Mouse (Mus musculus): Measurements from ENCODE around the gene Tmem233. TPM values are rescaled to one million over a fixed set of nuclear protein-coding genes. Genes with fewer than 3 reads are reported as not detected.

Tmem233 gene
- polyA plus RNA-seq, 1 experiment: not detected

- TF ChIP-seq EP300 (IDR thresholded peaks at IDR 0.05; ENCODE audit: insufficient read depth, low read depth, low read length) (no peak), CTCF (IDR thresholded peaks at IDR 0.05; ENCODE audit: low read depth, low read length) (no peak), POLR2A (IDR thresholded peaks at IDR 0.05; ENCODE audit: insufficient read depth, low read length) (no peak)
- H3K36me3 ChIP-seq (ENCODE audit: control insufficient read depth, insufficient read depth, low read length, poor library complexity, severe bottlenecking): no peaks in the 10 kb centered on the region
- H3K4me3 ChIP-seq (ENCODE audit: low read depth, low read length): no peak overlapping the region
- H3K27me3 ChIP-seq (ENCODE audit: control insufficient read depth, insufficient read depth, low read length, poor library complexity, severe bottlenecking): no peaks in the 10 kb centered on the region
- H3K4me1 ChIP-seq (ENCODE audit: control insufficient read depth, insufficient read depth, low read length): peaks cover 6% of the 10 kb centered on the region
- H3K27ac ChIP-seq (ENCODE audit: insufficient read depth, low read length): no peak overlapping the region
- H3K9me3 ChIP-seq (replicated peaks; ENCODE audit: control insufficient read depth, insufficient read depth, low read length, poor library complexity, severe bottlenecking): no peaks in the 10 kb centered on the region
- 0 out of 2 replicates have a peak overlapping the region, but pooled peaks have one; percentile 22 for H3K9ac ChIP-seq (ENCODE audit: low read depth, poor library complexity, severe bottlenecking)
Observed at GRCm38 (mm10) chr5:116039706-116040105, 43.3 kb downstream of the Tmem233 start.

GRCm38 (mm10) chr5:116037731-116038130 is 45.3 kb downstream of the Tmem233 start:
- Histone ChIP-seq H3K4me3 (ENCODE audit: low read depth, low read length) (peak overlapping the region; percentile 62), H3K27me3 (ENCODE audit: control insufficient read depth, insufficient read depth, low read length, poor library complexity, severe bottlenecking) (no peaks in the 10 kb centered on the region), H3K4me1 (ENCODE audit: control insufficient read depth, insufficient read depth, low read length) (peaks cover 6% of the 10 kb centered on the region), H3K36me3 (ENCODE audit: control insufficient read depth, insufficient read depth, low read length, poor library complexity, severe bottlenecking) (no peaks in the 10 kb centered on the region), H3K9ac (ENCODE audit: low read depth, poor library complexity, severe bottlenecking) (peak overlapping the region; percentile 4; the same call in 1 of the 2 replicates), H3K9me3 (replicated peaks; ENCODE audit: control insufficient read depth, insufficient read depth, low read length, poor library complexity, severe bottlenecking) (no peaks in the 10 kb centered on the region), H3K27ac (ENCODE audit: insufficient read depth, low read length) (no peak overlapping the region)
- TF ChIP-seq CTCF (IDR thresholded peaks at IDR 0.05; ENCODE audit: low read depth, low read length) (no peak), EP300 (IDR thresholded peaks at IDR 0.05; ENCODE audit: insufficient read depth, low read depth, low read length) (no peak), POLR2A (IDR thresholded peaks at IDR 0.05; ENCODE audit: insufficient read depth, low read length) (no peak)

DNA sequence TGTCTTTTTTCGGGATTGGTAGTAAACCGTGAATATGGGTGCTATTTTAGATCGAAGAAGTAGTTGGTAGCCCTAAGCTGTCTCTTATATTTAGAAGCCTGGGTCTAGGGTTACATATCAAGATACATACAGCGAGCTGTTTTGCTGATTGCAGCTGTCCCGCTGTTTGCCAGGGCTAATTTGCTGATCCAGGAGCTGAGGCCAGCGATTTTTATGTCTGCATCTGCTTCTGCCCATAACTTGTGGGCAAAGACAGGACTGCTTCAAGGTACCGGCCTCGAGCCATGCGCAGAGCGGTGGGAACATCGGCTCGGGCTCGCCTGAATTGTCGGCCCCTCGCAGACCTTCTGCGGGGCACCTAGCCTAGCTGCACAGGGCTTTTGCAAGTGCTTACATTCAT is 46.6 kb downstream of the Tmem233 start:
- Histone ChIP-seq H3K4me3 (ENCODE audit: low read depth, low read length) (no peak overlapping the region; the same call in 1 of the 2 replicates), H3K9ac (ENCODE audit: low read depth, poor library complexity, severe bottlenecking) (0 out of 2 replicates have a peak overlapping the region, but pooled peaks have one; percentile 21), H3K27ac (ENCODE audit: insufficient read depth, low read length) (no peak overlapping the region), H3K36me3 (ENCODE audit: control insufficient read depth, insufficient read depth, low read length, poor library complexity, severe bottlenecking) (no peaks in the 10 kb centered on the region), H3K27me3 (ENCODE audit: control insufficient read depth, insufficient read depth, low read length, poor library complexity, severe bottlenecking) (no peaks in the 10 kb centered on the region), H3K4me1 (ENCODE audit: control insufficient read depth, insufficient read depth, low read length) (peaks cover 6% of the 10 kb centered on the region), H3K9me3 (replicated peaks; ENCODE audit: control insufficient read depth, insufficient read depth, low read length, poor library complexity, severe bottlenecking) (no peaks in the 10 kb centered on the region)
- TF ChIP-seq EP300 (IDR thresholded peaks at IDR 0.05; ENCODE audit: insufficient read depth, low read depth, low read length) (no peak), CTCF (IDR thresholded peaks at IDR 0.05; ENCODE audit: low read depth, low read length) (no peak), POLR2A (IDR thresholded peaks at IDR 0.05; ENCODE audit: insufficient read depth, low read length) (no peak)

- H3K4me3 ChIP-seq (ENCODE audit: low read depth, low read length): no peak overlapping the region
Observed at GRCm38 (mm10) chr5:116031190-116031577, 51.9 kb downstream of the Tmem233 start.

DNA sequence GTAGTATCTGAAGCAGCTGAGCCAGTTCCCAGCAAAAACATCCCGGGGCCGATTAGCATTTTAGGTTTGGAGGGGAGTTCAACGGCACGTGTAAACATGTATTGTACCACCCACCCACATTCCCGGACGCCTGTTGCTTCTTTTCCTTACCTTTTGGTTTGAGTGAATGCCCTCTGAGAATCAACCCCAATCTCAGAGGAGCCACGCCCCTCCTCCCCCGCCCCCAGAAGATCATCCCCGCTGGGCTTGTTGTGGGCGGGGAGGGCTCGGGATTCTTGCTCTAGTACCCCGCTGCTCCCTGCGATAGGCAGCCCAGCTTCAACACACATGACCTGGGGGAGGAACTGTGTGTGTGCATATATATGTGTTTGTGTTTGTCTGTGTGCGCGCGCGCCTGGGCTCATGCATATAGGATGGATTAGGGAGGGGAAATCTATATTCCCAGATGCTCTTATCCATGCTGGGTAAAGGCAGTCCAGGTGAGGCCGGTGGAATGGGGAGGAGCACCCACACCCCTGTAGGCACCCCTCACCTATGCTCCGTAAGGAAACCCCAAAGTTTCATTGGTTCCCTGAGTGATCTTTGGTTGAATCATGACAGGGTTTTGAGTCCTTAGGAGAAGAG is 52.4 kb downstream of the Tmem233 start:
- Histone ChIP-seq H3K27me3 (ENCODE audit: control insufficient read depth, insufficient read depth, low read length, poor library complexity, severe bottlenecking) (no peaks in the 10 kb centered on the region), H3K36me3 (ENCODE audit: control insufficient read depth, insufficient read depth, low read length, poor library complexity, severe bottlenecking) (no peaks in the 10 kb centered on the region), H3K4me3 (ENCODE audit: low read depth, low read length) (peak overlapping the region; percentile 35), H3K4me1 (ENCODE audit: control insufficient read depth, insufficient read depth, low read length) (peaks cover 11% of the 10 kb centered on the region), H3K27ac (ENCODE audit: insufficient read depth, low read length) (peak overlapping the region; percentile 73), H3K9ac (ENCODE audit: low read depth, poor library complexity, severe bottlenecking) (no peak overlapping the region), H3K9me3 (replicated peaks; ENCODE audit: control insufficient read depth, insufficient read depth, low read length, poor library complexity, severe bottlenecking) (no peaks in the 10 kb centered on the region)
- TF ChIP-seq EP300 (IDR thresholded peaks at IDR 0.05; ENCODE audit: insufficient read depth, low read depth, low read length): peak; percentile 63; the same call in 1 of the 2 replicates
- no peak for TF ChIP-seq POLR2A (IDR thresholded peaks at IDR 0.05; ENCODE audit: insufficient read depth, low read length)

More at GRCm38 (mm10) chr5:116031190-116031577, 51.9 kb downstream of the Tmem233 start:
- no peaks in the 10 kb centered on the region for H3K36me3 ChIP-seq (ENCODE audit: control insufficient read depth, insufficient read depth, low read length, poor library complexity, severe bottlenecking)
- peaks cover 11% of the 10 kb centered on the region for H3K4me1 ChIP-seq (ENCODE audit: control insufficient read depth, insufficient read depth, low read length)
- H3K9me3 ChIP-seq (replicated peaks; ENCODE audit: control insufficient read depth, insufficient read depth, low read length, poor library complexity, severe bottlenecking): no peaks in the 10 kb centered on the region
- TF ChIP-seq EP300 (IDR thresholded peaks at IDR 0.05; ENCODE audit: insufficient read depth, low read depth, low read length) (no peak), CTCF (IDR thresholded peaks at IDR 0.05; ENCODE audit: low read depth, low read length) (peak; percentile 78), POLR2A (IDR thresholded peaks at IDR 0.05; ENCODE audit: insufficient read depth, low read length) (no peak)
- H3K27ac ChIP-seq (ENCODE audit: insufficient read depth, low read length): no peak overlapping the region
- no peaks in the 10 kb centered on the region for H3K27me3 ChIP-seq (ENCODE audit: control insufficient read depth, insufficient read depth, low read length, poor library complexity, severe bottlenecking)
- H3K9ac ChIP-seq (ENCODE audit: low read depth, poor library complexity, severe bottlenecking): no peak overlapping the region

GRCm38 (mm10) chr5:116029071-116029470 is 54.0 kb downstream of the Tmem233 start:
- peaks cover 11% of the 10 kb centered on the region for H3K4me1 ChIP-seq (ENCODE audit: control insufficient read depth, insufficient read depth, low read length)
- no peaks in the 10 kb centered on the region for H3K9me3 ChIP-seq (replicated peaks; ENCODE audit: control insufficient read depth, insufficient read depth, low read length, poor library complexity, severe bottlenecking)
- H3K27me3 ChIP-seq (ENCODE audit: control insufficient read depth, insufficient read depth, low read length, poor library complexity, severe bottlenecking): no peaks in the 10 kb centered on the region
- TF ChIP-seq POLR2A (IDR thresholded peaks at IDR 0.05; ENCODE audit: insufficient read depth, low read length): no peak
- no peak for TF ChIP-seq EP300 (IDR thresholded peaks at IDR 0.05; ENCODE audit: insufficient read depth, low read depth, low read length)
- no peak for TF ChIP-seq CTCF (IDR thresholded peaks at IDR 0.05; ENCODE audit: low read depth, low read length)
- no peaks in the 10 kb centered on the region for H3K36me3 ChIP-seq (ENCODE audit: control insufficient read depth, insufficient read depth, low read length, poor library complexity, severe bottlenecking)
- H3K9ac ChIP-seq (ENCODE audit: low read depth, poor library complexity, severe bottlenecking): no peak overlapping the region
- no peak overlapping the region for H3K27ac ChIP-seq (ENCODE audit: insufficient read depth, low read length)
- H3K4me3 ChIP-seq (ENCODE audit: low read depth, low read length): no peak overlapping the region

Measured in ES-Bruce4 (cell line).